In genomic region chr2:81336982-81337381, GRCm38 (mm10) we compare ENCODE assay signal across 24 mouse cellular contexts.
"Had no signal": no experiment of that assay in that cellular context is flagged by ENCODE, and none has a peak within 500 bp of the region (broad histone marks: within the 10 kb centered on the region; RNA-seq: fewer than 3 reads in every experiment).

No protein-coding gene starts in this region.

- H3K36me3 ChIP-seq: heart, embryonic 13.5 days; heart, embryonic 15.5 days; hindbrain, embryonic 13.5 days; hindbrain, embryonic 15.5 days; limb, embryonic 13.5 days; limb, embryonic 15.5 days; liver, embryonic 12.5 days had no signal

- ATAC-seq: forebrain, postnatal 0 days; hindbrain, postnatal 0 days; intestine, embryonic 16.5 days; liver, embryonic 12.5 days had no signal

- H3K9ac ChIP-seq: forebrain, postnatal 0 days; heart, embryonic 13.5 days; heart, embryonic 15.5 days; hindbrain, embryonic 13.5 days; hindbrain, embryonic 15.5 days; limb, embryonic 13.5 days; limb, embryonic 15.5 days; liver, embryonic 12.5 days; liver, embryonic 14.5 days had no signal

- H3K27ac ChIP-seq: heart, adult 2 months; heart, embryonic 13.5 days; heart, embryonic 15.5 days; hindbrain, embryonic 13.5 days; hindbrain, embryonic 15.5 days; hindbrain, postnatal 0 days; limb, embryonic 13.5 days; limb, embryonic 15.5 days; liver, embryonic 12.5 days; liver, embryonic 14.5 days had no signal

- DNase-seq: forebrain, postnatal 0 days; gastrocnemius, postnatal 14 days; gastrocnemius, postnatal 36 days; heart, adult 11 months; heart, adult 2 months; heart, postnatal 14 days; heart, postnatal 36 days; kidney, adult 11 months; kidney, adult 2 months; kidney, postnatal 14 days; layer of hippocampus, adult 9-11 months; layer of hippocampus, postnatal 36 days; left cerebral cortex, postnatal 4 days had no signal

- H3K27me3 ChIP-seq: heart, embryonic 13.5 days; heart, embryonic 15.5 days; hindbrain, embryonic 13.5 days; hindbrain, embryonic 15.5 days; limb, embryonic 13.5 days; limb, embryonic 15.5 days; liver, embryonic 12.5 days had no signal

- H3K4me1 ChIP-seq: heart, embryonic 13.5 days; heart, embryonic 15.5 days; hindbrain, embryonic 13.5 days; hindbrain, embryonic 15.5 days; limb, embryonic 13.5 days; limb, embryonic 15.5 days; liver, embryonic 12.5 days had no signal

- H3K9me3 ChIP-seq: heart, embryonic 13.5 days; heart, embryonic 15.5 days; hindbrain, embryonic 13.5 days; hindbrain, embryonic 15.5 days; limb, embryonic 13.5 days; limb, embryonic 15.5 days; liver, embryonic 12.5 days had no signal

- H3K4me3 ChIP-seq: heart, adult 2 months; heart, embryonic 13.5 days; heart, embryonic 15.5 days; hindbrain, embryonic 13.5 days; hindbrain, embryonic 15.5 days; limb, embryonic 13.5 days; limb, embryonic 15.5 days; liver, embryonic 12.5 days had no signal

- H3K4me2 ChIP-seq: heart, embryonic 11.5 days; heart, embryonic 13.5 days; heart, embryonic 15.5 days; hindbrain, embryonic 13.5 days; hindbrain, embryonic 15.5 days; limb, embryonic 13.5 days; limb, embryonic 15.5 days; liver, embryonic 12.5 days had no signal
